Mouse (Mus musculus): ENCODE measurements around the gene Gm10670.
"Not testable (repeated sequence)": the region's sequence is repeated elsewhere in the genome, so short reads cannot be mapped to it uniquely, and the experiment has no call there.

The Gm10670 gene

DNA sequence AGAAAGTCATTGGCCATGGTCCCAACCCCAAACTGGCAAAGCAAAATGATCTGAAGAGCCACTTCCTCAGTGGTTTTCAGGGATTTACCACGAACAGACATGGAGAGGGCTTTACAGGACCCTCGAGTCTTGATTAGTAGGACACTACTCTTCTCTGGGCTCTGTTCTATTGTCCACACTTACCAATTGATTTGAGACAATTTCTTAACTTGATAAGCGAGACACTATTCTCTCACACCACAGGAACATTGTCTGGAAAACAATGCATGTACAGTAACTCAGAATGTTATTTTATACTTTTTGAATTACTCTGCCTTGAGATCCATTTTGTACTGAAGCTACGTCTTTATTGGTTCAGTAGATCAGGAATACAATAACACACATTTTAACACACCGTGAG, at the start of gene Gm10670:
Gm10670 (minus strand) TSS at position 101 of the 400 bp plus-strand sequence.
- H3K27me3 ChIP-seq (ENCODE audit: insufficient read depth, low read length); H3K36me3 ChIP-seq (ENCODE audit: insufficient read depth, low read length); H3K4me1 ChIP-seq (replicated peaks; ENCODE audit: low read depth, low read length); H3K4me3 ChIP-seq (replicated peaks; ENCODE audit: low read length); H3K9me3 ChIP-seq (ENCODE audit: low read length): not testable (repeated sequence)

- not testable (repeated sequence) for H3K27me3 ChIP-seq (ENCODE audit: insufficient read depth, low read length); H3K4me3 ChIP-seq (replicated peaks; ENCODE audit: low read length); H3K4me1 ChIP-seq (replicated peaks; ENCODE audit: low read depth, low read length); H3K9me3 ChIP-seq (ENCODE audit: low read length); H3K36me3 ChIP-seq (ENCODE audit: insufficient read depth, low read length)
Measured at GRCm38 (mm10) chr7:20510434-20510833, 35.7 kb upstream of the Gm10670 start, which contains the start of gene Vmn1r103. Vmn1r103 (minus strand) TSS chr7:20510534.

DNA sequence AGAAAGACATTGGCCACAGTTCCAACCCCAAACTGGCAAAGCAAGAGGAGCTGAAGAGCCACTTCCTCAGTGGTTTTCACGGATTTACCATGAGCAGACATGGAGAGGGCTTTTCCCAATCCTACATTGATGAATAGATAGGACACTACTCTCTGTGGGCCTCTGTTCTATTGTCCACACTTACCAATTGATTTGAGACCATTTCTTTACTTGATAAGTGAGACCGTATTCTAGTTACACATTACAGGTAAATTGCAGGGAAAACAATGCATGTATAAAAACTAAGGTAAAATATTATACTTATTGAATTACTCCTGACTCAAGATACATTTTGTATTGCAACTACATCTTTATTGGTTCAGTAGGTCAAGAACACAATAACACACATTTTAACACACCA, 32.2 kb downstream of the Gm10670 start, which contains the start of gene Vmn1r101:
Vmn1r101 (minus strand) TSS at position 101 of the 400 bp plus-strand sequence.
- not testable (repeated sequence) for H3K4me1 ChIP-seq (replicated peaks; ENCODE audit: low read depth, low read length); H3K36me3 ChIP-seq (ENCODE audit: insufficient read depth, low read length); H3K4me3 ChIP-seq (replicated peaks; ENCODE audit: low read length); H3K9me3 ChIP-seq (ENCODE audit: low read length); H3K27me3 ChIP-seq (ENCODE audit: insufficient read depth, low read length)
